Mouse (Mus musculus) stomach, adult 2 months (tissue): ENCODE measurements around the gene Adipoq. TPM values are rescaled to one million over a fixed set of nuclear protein-coding genes. Genes with fewer than 3 reads are reported as not detected.

ENCODE experiments used
- polyA plus RNA-seq: library from polyadenylated mRNA; depleted of rRNA; stranded (reverse); fragments of >200 nt; gene quantifications from 2 replicates; pipeline ENCODE4 v1.2.3, GENCODE M21; 2012; rRNA removed

The Adipoq gene
- 5.9 and 6.5 TPM in 2 replicates for polyA plus RNA-seq

GRCm38 (mm10) chr16:23146280-23146679 lies at the start of gene Adipoq:
Adipoq (plus strand) TSS chr16:23146536.

GRCm38 (mm10) chr16:23107231-23107942 lies 38.9 kb upstream of the Adipoq start, which contains the start of gene Eif4a2:
Eif4a2 (plus strand) TSS chr16:23107444.

GRCm38 (mm10) chr16:23127673-23128375 lies 18.5 kb upstream of the Adipoq start, which contains the start of gene Rfc4:
Rfc4 (minus strand) TSS chr16:23127737.

Other genes with a start within 250 kb of the Adipoq start
- gene Fetub, start 228.2 kb upstream of the Adipoq start, polyA plus RNA-seq = 13.9 and 27.8 TPM in 2 replicates
- gene Hrg, start 195.5 kb upstream of the Adipoq start, polyA plus RNA-seq = not detected in 2 replicates
- 0.04 TPM in 1 of 2 replicates, not detected in the other for gene Kng2, start 117.1 kb upstream of the Adipoq start, polyA plus RNA-seq
- gene Kng1, start 88.7 kb upstream of the Adipoq start, polyA plus RNA-seq = not detected in 2 replicates
- 7.3 and 11.4 TPM in 2 replicates for gene Eif4a2, start 39.1 kb upstream of the Adipoq start, polyA plus RNA-seq
- not detected in 2 replicates for gene Rfc4, start 18.8 kb upstream of the Adipoq start, polyA plus RNA-seq
- gene St6gal1, start 78.2 kb downstream of the Adipoq start, polyA plus RNA-seq = 1.4 and 3.0 TPM in 2 replicates